Mouse (Mus musculus): ENCODE data around the gene AB124611. TPM values are rescaled to one million over a fixed set of nuclear protein-coding genes. Genes with fewer than 3 reads are reported as not detected.

Gene AB124611
- total RNA-seq, 2 experiments from 2014 or later, result 0.58 TPM; not detected in 1

- intact Hi-C loops (cut with DNase I), result no loop called here
- no peak for DNase-seq (ENCODE audit: extremely low spot score in 1 of 2, low spot score in 2 of 2)
Observed at GRCm38 (mm10) chr9:21555198-21555742, 29.3 kb downstream of the AB124611 start.

- intact Hi-C loops (cut with DNase I), result no loop called here
- no peak for DNase-seq (ENCODE audit: extremely low spot score in 1 of 2, low spot score in 2 of 2)
Observed at GRCm38 (mm10) chr9:21556996-21557395, 31.0 kb downstream of the AB124611 start.

GRCm38 (mm10) chr9:21557556-21557955 lies 31.6 kb downstream of the AB124611 start:
- intact Hi-C loops (cut with DNase I), result no loop called here
- no peak for DNase-seq (ENCODE audit: extremely low spot score in 1 of 2, low spot score in 2 of 2)

- intact Hi-C loops (cut with DNase I), result no loop called here
- no peak for DNase-seq (ENCODE audit: extremely low spot score in 1 of 2, low spot score in 2 of 2)
Observed at GRCm38 (mm10) chr9:21558366-21558765, 32.4 kb downstream of the AB124611 start.

- DNase-seq (ENCODE audit: extremely low spot score in 1 of 2, low spot score in 2 of 2), result no peak
Observed at GRCm38 (mm10) chr9:21559151-21559550, 33.2 kb downstream of the AB124611 start.

GRCm38 (mm10) chr9:21564420-21564819 lies 38.4 kb downstream of the AB124611 start:
- DNase-seq (ENCODE audit: extremely low spot score in 1 of 2, low spot score in 2 of 2), result no peak
- intact Hi-C loops (cut with DNase I), result no loop called here

More at GRCm38 (mm10) chr9:21559151-21559550, 33.2 kb downstream of the AB124611 start:
- intact Hi-C loops (cut with DNase I), result no loop called here

GRCm38 (mm10) chr9:21565004-21565586 lies 39.1 kb downstream of the AB124611 start:
- intact Hi-C loops (cut with DNase I), result no loop called here
- DNase-seq (ENCODE audit: extremely low spot score in 1 of 2, low spot score in 2 of 2), result no peak

GRCm38 (mm10) chr9:21566538-21566937 lies 40.6 kb downstream of the AB124611 start:
- no peak for DNase-seq (ENCODE audit: extremely low spot score in 1 of 2, low spot score in 2 of 2)
- intact Hi-C loops (cut with DNase I), result no loop called here

GRCm38 (mm10) chr9:21567051-21567450 lies 41.1 kb downstream of the AB124611 start:
- DNase-seq (ENCODE audit: extremely low spot score in 1 of 2, low spot score in 2 of 2), result no peak
- intact Hi-C loops (cut with DNase I), result no loop called here

GRCm38 (mm10) chr9:21568657-21569255 lies 42.8 kb downstream of the AB124611 start:
- no peak for DNase-seq (ENCODE audit: extremely low spot score in 1 of 2, low spot score in 2 of 2)
- intact Hi-C loops (cut with DNase I), result no loop called here

GRCm38 (mm10) chr9:21574012-21574801 lies 48.2 kb downstream of the AB124611 start:
- no peak for DNase-seq (ENCODE audit: extremely low spot score in 1 of 2, low spot score in 2 of 2)
- intact Hi-C loops (cut with DNase I), result no loop called here

GRCm38 (mm10) chr9:21575253-21575652 lies 49.3 kb downstream of the AB124611 start:
- intact Hi-C loops (cut with DNase I), result no loop called here
- DNase-seq (ENCODE audit: extremely low spot score in 1 of 2, low spot score in 2 of 2), result no peak

GRCm38 (mm10) chr9:21576286-21576685 lies 50.3 kb downstream of the AB124611 start:
- intact Hi-C loops (cut with DNase I), result no loop called here
- DNase-seq (ENCODE audit: extremely low spot score in 1 of 2, low spot score in 2 of 2), result no peak

- no peak for DNase-seq (ENCODE audit: extremely low spot score in 1 of 2, low spot score in 2 of 2)
- intact Hi-C loops (cut with DNase I), result no loop called here
Observed at GRCm38 (mm10) chr9:21578226-21578625, 52.2 kb downstream of the AB124611 start.

- intact Hi-C loops (cut with DNase I), result no loop called here
- DNase-seq (ENCODE audit: extremely low spot score in 1 of 2, low spot score in 2 of 2), result no peak
Observed at GRCm38 (mm10) chr9:21585401-21585800, 59.4 kb downstream of the AB124611 start.

- peak in 1 of 2 experiments; percentile 40 for DNase-seq (ENCODE audit: extremely low spot score in 1 of 2, low spot score in 2 of 2)
- intact Hi-C loops (cut with DNase I), result no loop called here
Observed at GRCm38 (mm10) chr9:21587678-21588349, 61.8 kb downstream of the AB124611 start.

- peak in 1 of 2 experiments; percentile 41 for DNase-seq (ENCODE audit: extremely low spot score in 1 of 2, low spot score in 2 of 2)
- intact Hi-C loops (cut with DNase I), result no loop called here
Observed at GRCm38 (mm10) chr9:21588350-21588749, 62.4 kb downstream of the AB124611 start.

- intact Hi-C loops (cut with DNase I), result no loop called here
- peak in 1 of 2 experiments; percentile 18 for DNase-seq (ENCODE audit: extremely low spot score in 1 of 2, low spot score in 2 of 2)
Observed at GRCm38 (mm10) chr9:21589538-21589937, 63.6 kb downstream of the AB124611 start.
